Mouse (Mus musculus) adrenal gland (tissue): Measurements from ENCODE around the gene Hoxd10.

Experiments used
- intact Hi-C: fragments of 180-260 bp; cut with DNase I; formaldehyde crosslinking; loops from one replicate; pipeline ENCODE4 v1.15.1; 2025

Hoxd10 gene

GRCm38 (mm10) chr2:74693432-74693827 is 1.7 kb downstream of the Hoxd10 start:
- intact Hi-C loops, result loop anchor here (10.0 kb wide), 1 partner anchor 621 kb away; no protein-coding TSS in a partner anchor

GRCm38 (mm10) chr2:74694066-74694465 is 2.3 kb downstream of the Hoxd10 start:
- intact Hi-C loops, result loop anchor here (10.0 kb wide), 1 partner anchor 621 kb away; no protein-coding TSS in a partner anchor

- intact Hi-C loops, result loop anchor here (10.0 kb wide), 1 partner anchor 619 kb away; no protein-coding TSS in a partner anchor
These were observed 3.7 kb downstream of the Hoxd10 start for GRCm38 (mm10) chr2:74695383-74695782.

- intact Hi-C loops, result loop anchor here (10.0 kb wide), 1 partner anchor 619 kb away; no protein-coding TSS in a partner anchor
These were observed 4.2 kb downstream of the Hoxd10 start for GRCm38 (mm10) chr2:74695813-74696430.

- intact Hi-C loops, result loop anchor here (10.0 kb wide), 1 partner anchor 618 kb away; no protein-coding TSS in a partner anchor
These were observed 5.0 kb downstream of the Hoxd10 start for GRCm38 (mm10) chr2:74696442-74697335.

GRCm38 (mm10) chr2:74697567-74698121 is 5.9 kb downstream of the Hoxd10 start, which contains the start of gene Hoxd9:
Gene Hoxd9, plus strand, starts transcription at chr2:74697727.
- intact Hi-C loops, result loop anchor here (10.0 kb wide), 1 partner anchor 617 kb away; no protein-coding TSS in a partner anchor

GRCm38 (mm10) chr2:74698201-74699052 is 6.7 kb downstream of the Hoxd10 start:
- intact Hi-C loops, result loop anchor here (10.0 kb wide), 1 partner anchor 616 kb away; no protein-coding TSS in a partner anchor

GRCm38 (mm10) chr2:74699053-74699430 is 7.3 kb downstream of the Hoxd10 start:
- intact Hi-C loops, result loop anchor here (10.0 kb wide), 1 partner anchor 616 kb away; no protein-coding TSS in a partner anchor

- intact Hi-C loops, result loop anchor here (5.0 to 10.0 kb wide), 4 partner anchors 262 to 887 kb away; no protein-coding TSS in a partner anchor
These were observed 8.2 kb downstream of the Hoxd10 start for GRCm38 (mm10) chr2:74699664-74700545.

- intact Hi-C loops, result loop anchor here (5.0 kb wide), 3 partner anchors 262 to 887 kb away; no protein-coding TSS in a partner anchor
These were observed 8.9 kb downstream of the Hoxd10 start for GRCm38 (mm10) chr2:74700546-74701112.

- intact Hi-C loops, result loop anchor here (5.0 kb wide), 3 partner anchors 260 to 885 kb away; no protein-coding TSS in a partner anchor
These were observed 10.5 kb downstream of the Hoxd10 start for GRCm38 (mm10) chr2:74701949-74702819.

GRCm38 (mm10) chr2:74702820-74703219 is 11.1 kb downstream of the Hoxd10 start:
- intact Hi-C loops, result loop anchor here (5.0 kb wide), 3 partner anchors 259 to 884 kb away; no protein-coding TSS in a partner anchor

GRCm38 (mm10) chr2:74703317-74703716 is 11.6 kb downstream of the Hoxd10 start:
- intact Hi-C loops, result loop anchor here (5.0 kb wide), 3 partner anchors 259 to 884 kb away; no protein-coding TSS in a partner anchor

- intact Hi-C loops, result loop anchor here (2.0 to 5.0 kb wide), 4 partner anchors 258 to 883 kb away; no protein-coding TSS in a partner anchor
These were observed 12.1 kb downstream of the Hoxd10 start for GRCm38 (mm10) chr2:74703720-74704392.

GRCm38 (mm10) chr2:74704393-74704998 is 12.8 kb downstream of the Hoxd10 start, which contains the start of gene Hoxd8:
Gene Hoxd8, plus strand, starts transcription at chr2:74704615.
- intact Hi-C loops, result loop anchor here (2.0 to 5.0 kb wide), 4 partner anchors 258 to 883 kb away; no protein-coding TSS in a partner anchor

GRCm38 (mm10) chr2:74704999-74705466 is 13.3 kb downstream of the Hoxd10 start:
- intact Hi-C loops, result loop anchor here (2.0 to 5.0 kb wide), 4 partner anchors 257 to 882 kb away; no protein-coding TSS in a partner anchor
